Mouse (Mus musculus) gastrocnemius, adult 18-20 months (tissue): Measurements from ENCODE around the gene Itpk1. TPM values are rescaled to one million over a fixed set of nuclear protein-coding genes. Genes with fewer than 3 reads are reported as not detected.
"Not testable (repeated sequence)": the region's sequence is repeated elsewhere in the genome, so short reads cannot be mapped to it uniquely, and the experiment has no call there.

Experiments used
- DNase-seq: peaks from one replicate; pipeline ENCODE4 v3.0.0; 2021; ENCODE audit warnings: low spot score
- total RNA-seq, 2 experiments: library from RNA; stranded (reverse); gene quantifications; 2 replicates each; pipeline ENCODE4 v1.2.3; 2021

Itpk1 gene
- total RNA-seq, 2 experiments from 2014 or later: 6.5 to 7.4 TPM

GRCm38 (mm10) chr12:102663349-102664051, 41.2 kb downstream of the Itpk1 start:
- DNase-seq: no peak

- DNase-seq: no peak
Observed at GRCm38 (mm10) chr12:102661772-102662171, 43.0 kb downstream of the Itpk1 start.

- no peak for DNase-seq
Observed at GRCm38 (mm10) chr12:102660906-102661651, 43.7 kb downstream of the Itpk1 start.

- no peak for DNase-seq
Observed at GRCm38 (mm10) chr12:102653003-102653402, 51.7 kb downstream of the Itpk1 start.

- DNase-seq: no peak
Observed at GRCm38 (mm10) chr12:102652420-102652819, 52.3 kb downstream of the Itpk1 start.

- DNase-seq: no peak
Observed at GRCm38 (mm10) chr12:102651871-102652270, 52.9 kb downstream of the Itpk1 start.

- DNase-seq: peak; percentile 16
Observed at GRCm38 (mm10) chr12:102651401-102651800, 53.3 kb downstream of the Itpk1 start.

- DNase-seq: no peak
Observed at GRCm38 (mm10) chr12:102650649-102651048, 54.1 kb downstream of the Itpk1 start.

GRCm38 (mm10) chr12:102647839-102648564, 56.7 kb downstream of the Itpk1 start:
- DNase-seq: no peak

- DNase-seq: no peak
Observed at GRCm38 (mm10) chr12:102646586-102647260, 58.0 kb downstream of the Itpk1 start.

- no peak for DNase-seq
Observed at GRCm38 (mm10) chr12:102645911-102646585, 58.7 kb downstream of the Itpk1 start.

GRCm38 (mm10) chr12:102643316-102643715, 61.4 kb downstream of the Itpk1 start:
- DNase-seq: peak; percentile 18

- no peak for DNase-seq
Observed at GRCm38 (mm10) chr12:102640436-102641163, 64.1 kb downstream of the Itpk1 start.

- DNase-seq: no peak
Observed at GRCm38 (mm10) chr12:102638878-102639277, 65.9 kb downstream of the Itpk1 start.

GRCm38 (mm10) chr12:102637235-102637634, 67.5 kb downstream of the Itpk1 start:
- no peak for DNase-seq

- DNase-seq: no peak
Observed at GRCm38 (mm10) chr12:102634436-102635050, 70.2 kb downstream of the Itpk1 start.

GRCm38 (mm10) chr12:102633083-102633501, 71.6 kb downstream of the Itpk1 start:
- DNase-seq: peak; percentile 24

- DNase-seq: no peak
Observed at GRCm38 (mm10) chr12:102631690-102632089, 73.0 kb downstream of the Itpk1 start.

- not testable (repeated sequence) for DNase-seq
Observed at GRCm38 (mm10) chr12:102630471-102630870, 74.3 kb downstream of the Itpk1 start.

GRCm38 (mm10) chr12:102628221-102628620, 76.5 kb downstream of the Itpk1 start:
- DNase-seq: no peak
